Mouse (Mus musculus) limb, embryonic 10.5 days (tissue): Measurements from ENCODE around the gene Llcfc1. TPM values are rescaled to one million over a fixed set of nuclear protein-coding genes. Genes with fewer than 3 reads are reported as not detected.

ENCODE experiments used
- DNase-seq: peaks from one replicate; pipeline ENCODE4 v3.0.0-alpha.2; 2017; ENCODE audit warnings: low spot score
- H3K27ac ChIP-seq: fragments of 300-500 bp; sonication (generic); 2 replicates; pipeline ENCODE4 v1.5.1; 2016; ENCODE audit warnings: mild to moderate bottlenecking
- H3K27me3 ChIP-seq: fragments of 300-500 bp; sonication (generic); 2 replicates; pipeline ENCODE4 v1.6.1; 2016; ENCODE audit warnings: low read depth, mild to moderate bottlenecking; ENCODE audit not compliant: poor library complexity, severe bottlenecking
- H3K36me3 ChIP-seq: fragments of 300-500 bp; sonication (generic); 2 replicates; pipeline ENCODE4 v1.6.1; 2016; ENCODE audit warnings: mild to moderate bottlenecking, moderate library complexity
- H3K4me1 ChIP-seq: fragments of 300-500 bp; sonication (generic); 2 replicates; pipeline ENCODE4 v1.6.1; 2016
- H3K4me3 ChIP-seq: fragments of 300-500 bp; sonication (generic); 2 replicates; pipeline ENCODE4 v1.5.1; 2016; ENCODE audit warnings: mild to moderate bottlenecking, moderate library complexity
- H3K9me3 ChIP-seq: fragments of 300-500 bp; sonication (generic); replicated peaks from 2 replicates; pipeline ENCODE4 v1.6.1; 2016; ENCODE audit warnings: mild to moderate bottlenecking
- WGBS: fragments of 180-500 bp; shearing (Covaris S2); methylation state at CpG from one replicate; pipeline ENCODE4 v1.1.7; 2016; 5-methylcytosine and 5-hydroxymethylcytosine counted together
- polyA plus RNA-seq: library from polyadenylated mRNA; unstranded; fragments of >200 nt; fragmentation: Nextera tagmentation; extraction: Ambion mirVana; gene quantifications from 2 replicates; pipeline ENCODE4 v1.2.1, GENCODE M21; 2016

Llcfc1 gene
- not detected in 2 replicates for polyA plus RNA-seq

GRCm38 (mm10) chr6:41684131-41684530 lies at the start of gene Llcfc1:
Gene Llcfc1 (plus strand): TSS chr6:41684431.
- Histone ChIP-seq H3K4me3 (no peak within 1 kb of the TSS), H3K9me3 (no peaks in the 10 kb centered on the region), H3K27me3 (no peaks in the 10 kb centered on the region), H3K4me1 (no peaks in the 10 kb centered on the region), H3K27ac (no peak within 1 kb of the TSS), H3K36me3 (no peaks in the 10 kb centered on the region)
- 93% methylated on average over 2 of the region's 2 CpGs for WGBS
- DNase-seq, result no peak

DNA sequence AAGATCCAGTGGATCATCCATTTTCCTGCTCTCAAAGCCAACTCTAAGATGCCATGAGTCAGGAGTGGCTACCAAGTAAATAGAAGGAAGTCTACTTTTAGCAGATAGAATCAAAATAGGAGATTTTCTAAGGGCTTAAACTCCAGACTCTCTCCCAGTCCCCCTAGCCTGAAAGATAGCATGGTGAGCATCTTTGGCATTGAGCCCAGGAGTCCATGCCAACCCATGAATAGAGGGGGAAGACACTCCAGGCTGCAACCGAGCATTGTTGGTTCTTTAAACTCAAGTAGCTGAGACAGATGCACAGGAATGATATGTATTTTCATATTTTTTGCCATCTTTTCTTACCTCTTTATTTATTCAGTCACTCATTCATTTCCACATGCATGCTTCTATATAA lies 49.0 kb upstream of the Llcfc1 start:
- H3K36me3 ChIP-seq, result no peaks in the 10 kb centered on the region
- H3K27ac ChIP-seq, result no peak overlapping the region
- 67% methylated on average over 1 of the region's 1 CpGs for WGBS
- no peaks in the 10 kb centered on the region for H3K9me3 ChIP-seq
- no peaks in the 10 kb centered on the region for H3K4me1 ChIP-seq
- no peak overlapping the region for H3K4me3 ChIP-seq
- no peak for DNase-seq
- no peaks in the 10 kb centered on the region for H3K27me3 ChIP-seq

GRCm38 (mm10) chr6:41636178-41636577 lies 48.1 kb upstream of the Llcfc1 start, which contains the start of gene Trpv6:
Gene Trpv6 (minus strand): TSS chr6:41636405.
- no peak within 1 kb of the TSS for H3K4me3 ChIP-seq
- DNase-seq, result no peak
- no peaks in the 10 kb centered on the region for H3K27me3 ChIP-seq
- no peaks in the 10 kb centered on the region for H3K4me1 ChIP-seq
- 19% methylated on average over 5 of the region's 5 CpGs for WGBS
- no peaks in the 10 kb centered on the region for H3K9me3 ChIP-seq
- no peak within 1 kb of the TSS for H3K27ac ChIP-seq
- H3K36me3 ChIP-seq, result no peaks in the 10 kb centered on the region

DNA sequence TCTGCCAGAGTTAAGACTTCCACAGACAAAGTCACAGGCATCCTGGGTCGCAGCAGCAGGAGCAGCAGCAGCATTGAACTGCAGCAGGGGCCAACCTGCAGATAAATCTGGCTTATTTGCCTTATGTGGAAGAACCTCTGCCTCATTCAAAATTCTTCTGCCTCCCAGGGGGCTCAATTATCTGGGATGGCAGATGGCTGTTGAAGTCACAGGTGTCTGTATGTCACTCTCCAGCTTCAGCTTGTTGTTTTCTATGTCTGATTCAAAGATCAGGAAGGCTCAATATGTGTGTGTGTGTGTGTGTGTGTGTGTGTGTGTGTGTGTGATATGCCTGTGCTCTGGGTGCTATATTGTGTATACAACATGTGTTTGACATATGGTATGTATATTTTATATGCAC lies 46.8 kb upstream of the Llcfc1 start:
- DNase-seq, result no peak
- H3K4me3 ChIP-seq, result no peak overlapping the region
- H3K27me3 ChIP-seq, result no peaks in the 10 kb centered on the region
- no peaks in the 10 kb centered on the region for H3K36me3 ChIP-seq
- no peaks in the 10 kb centered on the region for H3K4me1 ChIP-seq
- no peaks in the 10 kb centered on the region for H3K9me3 ChIP-seq
- 27% methylated on average over 1 of the region's 1 CpGs for WGBS
- no peak overlapping the region for H3K27ac ChIP-seq

- Histone ChIP-seq H3K36me3 (no peaks in the 10 kb centered on the region), H3K9me3 (no peaks in the 10 kb centered on the region), H3K4me1 (no peaks in the 10 kb centered on the region), H3K4me3 (no peak overlapping the region), H3K27ac (no peak overlapping the region), H3K27me3 (no peaks in the 10 kb centered on the region)
- no peak for DNase-seq
- WGBS, result 81% methylated on average over 6 of the region's 6 CpGs
Observed at GRCm38 (mm10) chr6:41637927-41638506, 46.2 kb upstream of the Llcfc1 start.

GRCm38 (mm10) chr6:41640449-41640848 lies 43.8 kb upstream of the Llcfc1 start:
- H3K27ac ChIP-seq, result no peak overlapping the region
- H3K4me1 ChIP-seq, result no peaks in the 10 kb centered on the region
- 65% methylated on average over 3 of the region's 3 CpGs for WGBS
- H3K4me3 ChIP-seq, result no peak overlapping the region
- no peaks in the 10 kb centered on the region for H3K27me3 ChIP-seq
- no peak for DNase-seq
- no peaks in the 10 kb centered on the region for H3K9me3 ChIP-seq
- H3K36me3 ChIP-seq, result no peaks in the 10 kb centered on the region

GRCm38 (mm10) chr6:41641173-41641866 lies 42.9 kb upstream of the Llcfc1 start:
- Histone ChIP-seq H3K27me3 (no peaks in the 10 kb centered on the region), H3K36me3 (no peaks in the 10 kb centered on the region), H3K9me3 (no peaks in the 10 kb centered on the region), H3K4me1 (no peaks in the 10 kb centered on the region), H3K4me3 (no peak overlapping the region), H3K27ac (no peak overlapping the region)
- DNase-seq, result no peak
- 77% methylated on average over 6 of the region's 6 CpGs for WGBS

DNA sequence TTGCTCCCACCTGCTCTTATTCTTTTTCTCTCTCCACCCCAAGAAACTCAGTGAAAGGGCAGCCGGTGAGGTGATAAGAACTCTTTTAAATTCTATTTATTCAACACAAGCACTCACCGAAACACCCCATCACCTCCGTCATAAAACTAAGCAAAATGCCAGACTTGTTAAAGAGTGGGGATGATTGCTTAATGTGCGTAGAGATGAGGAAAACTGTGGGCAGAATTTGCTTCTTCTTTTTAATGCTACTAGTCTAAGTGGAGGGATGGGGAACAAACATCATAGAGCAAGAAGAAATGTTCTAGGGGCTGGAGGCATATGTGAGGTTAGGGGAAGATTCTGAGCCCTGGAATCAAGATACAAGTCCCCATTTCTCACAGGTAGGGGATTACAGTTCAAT lies 41.5 kb upstream of the Llcfc1 start:
- Histone ChIP-seq H3K9me3 (no peaks in the 10 kb centered on the region), H3K27me3 (no peaks in the 10 kb centered on the region), H3K27ac (no peak overlapping the region), H3K4me1 (no peaks in the 10 kb centered on the region), H3K36me3 (no peaks in the 10 kb centered on the region), H3K4me3 (no peak overlapping the region)
- 85% methylated on average over 4 of the region's 4 CpGs for WGBS
- no peak for DNase-seq

DNA sequence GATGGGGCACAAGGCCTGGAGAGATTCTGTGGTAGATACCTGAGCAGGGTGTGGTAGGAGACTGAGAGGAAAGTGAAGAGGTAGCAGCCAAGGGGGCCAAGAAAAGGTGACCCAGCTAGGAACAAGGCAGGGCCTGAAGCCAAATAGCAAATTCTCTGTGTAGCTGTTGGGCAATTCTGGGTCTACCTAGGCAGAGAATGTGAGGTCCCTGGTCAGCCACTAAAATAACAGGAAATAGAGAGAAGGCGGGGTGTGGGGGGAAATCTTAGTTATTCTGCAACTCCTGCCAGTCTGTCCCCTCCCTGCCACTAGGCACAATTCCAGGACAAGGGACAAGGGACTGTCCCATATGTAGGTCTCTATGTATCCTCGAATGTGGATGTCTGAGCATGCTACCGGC lies 41.0 kb upstream of the Llcfc1 start:
- Histone ChIP-seq H3K4me1 (no peaks in the 10 kb centered on the region), H3K4me3 (no peak overlapping the region), H3K36me3 (no peaks in the 10 kb centered on the region), H3K27me3 (no peaks in the 10 kb centered on the region), H3K9me3 (no peaks in the 10 kb centered on the region), H3K27ac (no peak overlapping the region)
- WGBS, result 91% methylated on average over 3 of the region's 3 CpGs
- DNase-seq, result no peak

- no peaks in the 10 kb centered on the region for H3K4me1 ChIP-seq
- H3K9me3 ChIP-seq, result no peaks in the 10 kb centered on the region
- H3K36me3 ChIP-seq, result no peaks in the 10 kb centered on the region
- H3K27me3 ChIP-seq, result no peaks in the 10 kb centered on the region
- H3K4me3 ChIP-seq, result no peak overlapping the region
- WGBS, result 85% methylated on average over 3 of the region's 3 CpGs
- no peak for DNase-seq
- no peak overlapping the region for H3K27ac ChIP-seq
Observed at GRCm38 (mm10) chr6:41646220-41646619, 38.0 kb upstream of the Llcfc1 start.

DNA sequence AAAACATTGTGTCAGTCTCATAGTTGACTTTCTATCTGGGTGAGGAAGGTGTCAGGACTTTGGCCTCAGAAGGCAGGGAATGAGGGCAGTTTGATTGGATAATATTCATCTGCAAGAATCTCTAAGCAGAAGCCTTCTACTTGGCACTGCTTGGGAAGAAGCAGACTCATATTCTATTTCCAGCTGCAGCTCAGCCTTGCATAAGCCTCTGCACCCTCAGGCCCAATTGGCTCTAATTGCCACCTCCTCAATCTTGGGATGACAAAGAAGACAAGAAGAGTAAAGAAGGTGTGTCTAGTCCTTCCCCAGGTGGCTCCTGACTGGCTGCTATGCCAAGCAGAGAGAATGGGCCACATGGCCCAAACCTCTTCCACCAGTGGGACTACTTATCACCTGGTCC lies 37.6 kb upstream of the Llcfc1 start:
- Histone ChIP-seq H3K36me3 (no peaks in the 10 kb centered on the region), H3K4me1 (no peaks in the 10 kb centered on the region), H3K27me3 (no peaks in the 10 kb centered on the region), H3K4me3 (no peak overlapping the region), H3K27ac (no peak overlapping the region), H3K9me3 (no peaks in the 10 kb centered on the region)
- DNase-seq, result no peak

DNA sequence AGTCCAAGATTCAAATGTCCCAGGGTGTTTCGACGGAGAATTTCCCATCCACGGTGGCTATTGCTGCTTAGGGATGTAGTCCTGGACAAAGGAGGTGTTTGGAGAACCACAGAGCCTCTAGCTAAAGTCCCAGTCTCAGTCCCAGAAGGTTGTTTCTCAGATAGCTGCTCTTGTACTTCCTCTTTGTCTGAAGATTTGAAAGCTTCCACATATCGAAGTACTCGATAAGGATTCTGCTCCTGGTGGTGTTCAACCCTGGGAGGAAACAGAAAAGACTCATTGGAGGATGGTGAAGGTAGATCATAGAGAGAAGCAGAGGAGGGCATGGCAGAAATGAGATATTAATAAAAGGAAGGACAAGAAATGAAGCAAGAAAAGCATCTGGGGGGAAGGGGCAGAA lies 31.1 kb upstream of the Llcfc1 start:
- H3K4me1 ChIP-seq, result no peaks in the 10 kb centered on the region
- no peak for DNase-seq
- H3K9me3 ChIP-seq, result no peaks in the 10 kb centered on the region
- 93% methylated on average over 5 of the region's 5 CpGs for WGBS
- H3K27ac ChIP-seq, result no peak overlapping the region
- no peaks in the 10 kb centered on the region for H3K36me3 ChIP-seq
- no peak overlapping the region for H3K4me3 ChIP-seq
- H3K27me3 ChIP-seq, result no peaks in the 10 kb centered on the region

DNA sequence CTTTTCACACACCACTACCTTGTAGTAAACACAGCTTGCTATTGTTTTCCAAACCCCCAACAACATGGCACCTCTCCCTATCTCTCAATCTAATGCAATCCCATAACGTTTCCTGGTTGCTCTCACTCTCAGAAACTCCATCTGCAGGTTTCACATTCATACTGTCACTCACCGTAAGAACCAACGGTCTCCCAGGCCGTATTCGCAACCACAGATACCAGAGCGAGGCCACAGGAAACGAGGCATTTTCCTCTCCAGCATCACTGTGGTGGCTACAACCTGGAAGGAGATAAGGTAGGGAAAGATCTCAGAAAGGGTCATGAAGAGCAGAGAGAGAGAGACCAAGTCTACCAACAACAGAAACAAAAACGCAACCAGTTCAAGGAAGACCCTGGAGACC lies 29.6 kb upstream of the Llcfc1 start:
- 90% methylated on average over 8 of the region's 8 CpGs for WGBS
- Histone ChIP-seq H3K27ac (no peak overlapping the region), H3K9me3 (no peaks in the 10 kb centered on the region), H3K36me3 (no peaks in the 10 kb centered on the region), H3K4me3 (no peak overlapping the region), H3K27me3 (no peaks in the 10 kb centered on the region), H3K4me1 (no peaks in the 10 kb centered on the region)
- no peak for DNase-seq

- Histone ChIP-seq H3K36me3 (no peaks in the 10 kb centered on the region), H3K27me3 (no peaks in the 10 kb centered on the region), H3K27ac (no peak overlapping the region), H3K9me3 (no peaks in the 10 kb centered on the region), H3K4me3 (no peak overlapping the region), H3K4me1 (no peaks in the 10 kb centered on the region)
- no peak for DNase-seq
- 75% methylated on average over 1 of the region's 1 CpGs for WGBS
Observed at GRCm38 (mm10) chr6:41658487-41658886, 25.7 kb upstream of the Llcfc1 start.
